Mouse (Mus musculus) liver, embryonic 14.5 days (tissue): ENCODE data around the gene Gm17027. TPM values are rescaled to one million over a fixed set of nuclear protein-coding genes. Genes with fewer than 3 reads are reported as not detected.
"Not testable (repeated sequence)": the region's sequence is repeated elsewhere in the genome, so short reads cannot be mapped to it uniquely, and the experiment has no call there.

ENCODE experiments used
- ATAC-seq: fragments of 200-750 bp; cut with Nextera tagmentation; 2 replicates; pipeline ENCODE4 v1.8.0; 2017; ENCODE audit warnings: moderate number of reproducible peaks, mild to moderate bottlenecking, moderate library complexity; ENCODE audit not compliant: insufficient read depth
- DNase-seq, 3 experiments: peaks; one replicate each; pipeline ENCODE4 v3.0.0-alpha.2; 2012 to 2013; ENCODE audit warnings: low read depth in 3 of 3, low spot score in 3 of 3
- H3K27ac ChIP-seq: fragments of 300-500 bp; sonication (generic); 2 replicates; pipeline ENCODE4 v1.5.1; 2014; ENCODE audit warnings: moderate library complexity, mild to moderate bottlenecking, control low read depth, inconsistent platforms
- H3K27me3 ChIP-seq: fragments of 300-500 bp; sonication (generic); 2 replicates; pipeline ENCODE4 v1.6.1; 2014; ENCODE audit warnings: mild to moderate bottlenecking, low read length, moderate library complexity; ENCODE audit not compliant: control insufficient read depth, insufficient read depth
- H3K36me3 ChIP-seq: fragments of 300-500 bp; sonication (generic); replicated peaks from 2 replicates; pipeline ENCODE4 v1.6.1; 2014; ENCODE audit warnings: low read depth; ENCODE audit not compliant: control insufficient read depth, insufficient read depth
- H3K4me1 ChIP-seq, 2 experiments: fragments of 200-500 bp in 1 of 2; fragments of 300-500 bp in 1 of 2; sonication (generic) in 1 of 2; replicated peaks; 2 replicates each; pipeline ENCODE4 v1.6.1; 2012 to 2014; ENCODE audit warnings: antibody characterized with exemption in 1 of 2, inconsistent platforms in 1 of 2, low read length in 1 of 2; ENCODE audit not compliant: control insufficient read depth in 2 of 2, insufficient read depth in 2 of 2
- H3K4me2 ChIP-seq: fragments of 300-500 bp; sonication (generic); 2 replicates; pipeline ENCODE4 v1.6.1; 2014; ENCODE audit warnings: low read depth, mild to moderate bottlenecking, control low read depth, moderate library complexity
- H3K4me3 ChIP-seq, 2 experiments: fragments of 200-500 bp in 1 of 2; fragments of 300-500 bp in 1 of 2; sonication (generic) in 1 of 2; 2 replicates each; pipeline ENCODE4 v1.5.1; 2012 to 2014; ENCODE audit warnings: low read depth in 2 of 2, low read length in 2 of 2, mild to moderate bottlenecking in 2 of 2, control low read depth in 1 of 2, inconsistent platforms in 1 of 2, moderate library complexity in 1 of 2; ENCODE audit not compliant: insufficient read depth in 1 of 2
- H3K9ac ChIP-seq: fragments of 300-500 bp; sonication (generic); replicated peaks from 2 replicates; pipeline ENCODE4 v1.6.1; 2014; ENCODE audit warnings: mild to moderate bottlenecking, control low read depth, moderate library complexity
- H3K9me3 ChIP-seq: fragments of 300-500 bp; sonication (generic); 2 replicates; pipeline ENCODE4 v1.6.1; 2016; ENCODE audit warnings: low read length, mixed read lengths; ENCODE audit not compliant: control insufficient read depth
- WGBS: fragments of 180-500 bp; shearing (Covaris S2); extraction: QIAGEN DNeasy Blood & Tissue Kit; methylation state at CpG from one replicate; pipeline ENCODE4 v1.1.7; 2014; ENCODE audit not compliant: insufficient replicate concordance; 5-methylcytosine and 5-hydroxymethylcytosine counted together
- polyA plus RNA-seq, 2 experiments: library from polyadenylated mRNA; depleted of rRNA in 1 of 2; stranded (reverse) in 1 of 2; unstranded in 1 of 2; fragments of >200 nt; fragmentation: Nextera tagmentation in 1 of 2; extraction: Ambion mirVana in 1 of 2; gene quantifications; 2 replicates each; pipeline versions ENCODE4 v1.2.1 to v1.2.3; 2012 to 2014

Gm17027 gene
- polyA plus RNA-seq (2012; rRNA removed), result not detected in 2 replicates
- polyA plus RNA-seq (2014; fragmentation: Nextera tagmentation; extraction: Ambion mirVana), result not detected in 2 replicates

DNA sequence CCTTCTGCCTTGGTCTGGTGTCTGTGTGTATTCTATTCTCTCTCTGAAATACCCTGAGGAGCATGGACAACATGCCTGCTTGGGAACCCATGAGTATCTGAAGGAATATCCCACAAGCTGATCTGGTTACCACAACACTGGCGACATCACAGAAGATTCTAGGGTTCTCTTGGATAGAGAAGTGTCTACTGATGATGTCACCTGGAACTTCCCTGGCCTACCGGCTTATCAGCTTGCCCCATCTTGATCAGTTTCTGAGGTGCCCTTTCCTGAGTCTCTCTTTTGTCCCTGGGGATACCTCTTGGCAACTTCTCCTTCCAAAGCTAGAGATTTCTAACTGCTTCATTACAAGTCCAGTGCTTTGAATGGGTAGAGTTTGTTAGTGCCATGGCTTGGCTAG is at the start of gene Gm17027:
Gm17027 (minus strand) TSS at position 101 of the 400 bp plus-strand sequence.
- not testable (repeated sequence) for ATAC-seq, H3K27ac ChIP-seq
- WGBS, result 58% methylated on average over 1 of the region's 2 CpGs

DNA sequence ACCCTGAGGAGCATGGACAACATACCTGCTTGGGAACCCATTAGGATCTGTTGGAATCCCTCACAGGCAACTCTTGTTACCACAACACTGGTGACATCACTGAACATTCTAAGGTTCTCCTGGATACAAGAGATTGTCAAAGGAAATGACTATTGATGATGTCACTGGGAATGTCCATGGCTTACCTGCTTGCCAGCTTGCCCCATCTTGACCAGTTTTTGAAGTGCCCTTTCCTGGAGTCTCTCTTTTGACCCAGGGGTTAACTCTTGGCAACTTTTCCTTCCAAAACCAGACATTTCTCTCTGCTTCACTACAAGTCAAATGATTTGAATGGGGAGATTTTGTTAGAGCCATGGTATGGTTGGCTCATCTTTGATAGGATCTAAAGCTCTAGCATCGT is 28.3 kb upstream of the Gm17027 start, which contains the start of gene Gm3573:
Gm3573 (minus strand) TSS at position 101 of the 400 bp plus-strand sequence.
- not testable (repeated sequence) for DNase-seq, H3K9me3 ChIP-seq, H3K36me3 ChIP-seq, H3K27me3 ChIP-seq, H3K4me2 ChIP-seq, H3K9ac ChIP-seq, H3K4me3 ChIP-seq, H3K4me1 ChIP-seq, ATAC-seq, H3K27ac ChIP-seq
- no CpG with 5 or more reads among the region's 1 CpGs for WGBS

More for the DNA sequence above, at the start of gene Gm17027:
- not testable (repeated sequence) for H3K4me1 ChIP-seq, H3K27me3 ChIP-seq, DNase-seq, H3K4me2 ChIP-seq, H3K9me3 ChIP-seq, H3K9ac ChIP-seq, H3K4me3 ChIP-seq, H3K36me3 ChIP-seq

DNA sequence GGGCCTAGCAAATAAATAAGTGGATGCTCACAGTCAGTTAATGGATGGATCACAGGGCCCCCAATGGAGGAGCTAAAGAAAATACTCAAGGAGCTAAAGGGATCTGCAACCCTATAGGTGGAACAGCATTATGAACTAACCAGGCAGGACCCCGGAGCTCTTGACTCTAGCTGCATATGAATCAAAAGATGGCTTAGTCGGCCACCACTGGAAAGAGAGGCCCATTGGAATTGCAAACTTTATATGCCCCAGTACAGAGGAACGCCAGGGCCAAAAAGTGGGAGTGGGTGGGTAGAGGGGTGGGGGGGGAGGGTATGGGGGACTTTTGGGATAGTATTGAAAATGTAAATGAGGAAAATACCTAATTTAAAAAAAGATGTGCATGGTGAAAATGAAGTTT is 21.5 kb upstream of the Gm17027 start:
- not testable (repeated sequence) for H3K9me3 ChIP-seq, H3K4me1 ChIP-seq, H3K4me2 ChIP-seq, H3K4me3 ChIP-seq, H3K9ac ChIP-seq, H3K27me3 ChIP-seq, ATAC-seq, H3K27ac ChIP-seq, H3K36me3 ChIP-seq, DNase-seq
- whole genome bisulfite sequencing, result 60% methylated on average over 3 of the region's 3 CpGs

DNA sequence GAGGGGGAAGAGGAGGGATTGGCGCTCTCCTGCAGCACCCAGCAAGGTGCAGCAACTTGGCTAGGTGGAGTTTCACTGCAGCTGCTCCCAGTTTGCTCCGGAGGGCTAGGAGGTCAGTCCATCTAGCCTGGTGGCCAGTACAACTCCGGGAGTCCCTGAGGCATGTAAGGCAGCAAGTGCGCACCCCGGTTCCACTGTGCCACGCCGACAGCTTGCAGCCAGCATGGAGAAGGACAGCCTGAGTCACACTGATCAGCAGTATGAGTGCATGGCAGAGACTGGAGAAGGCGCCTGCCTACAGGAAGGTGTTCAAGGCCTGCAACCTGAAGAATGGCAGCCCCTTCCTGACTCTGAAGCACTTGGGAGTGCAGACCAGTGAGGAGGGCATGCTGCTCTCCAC is 27.9 kb downstream of the Gm17027 start:
- ATAC-seq, DNase-seq, H3K4me1 ChIP-seq, H3K4me3 ChIP-seq, H3K27me3 ChIP-seq, H3K27ac ChIP-seq, H3K4me2 ChIP-seq, H3K9me3 ChIP-seq, H3K9ac ChIP-seq, H3K36me3 ChIP-seq: not testable (repeated sequence)
- 53% methylated on average over 6 of the region's 8 CpGs for WGBS

DNA sequence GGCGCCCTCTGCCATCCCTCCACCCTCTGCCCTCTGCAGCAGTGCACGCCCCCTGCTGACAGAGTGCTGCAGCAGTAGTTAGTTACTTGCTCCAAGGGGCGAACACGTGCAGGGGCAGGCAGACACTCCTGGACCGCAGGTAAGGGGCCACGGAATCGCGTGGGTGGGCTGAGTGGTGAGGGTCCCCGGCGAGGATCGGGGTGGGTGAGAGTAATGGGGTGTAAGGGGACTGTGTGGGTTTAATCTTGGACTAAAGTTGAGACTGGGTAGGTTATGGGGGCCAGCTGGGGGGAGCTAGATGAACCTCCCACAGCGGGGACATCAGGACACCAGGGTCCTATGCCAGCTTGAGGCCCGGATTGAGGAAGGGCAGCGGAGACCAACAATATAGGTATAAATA is 28.6 kb downstream of the Gm17027 start:
- not testable (repeated sequence) for H3K4me1 ChIP-seq, H3K27ac ChIP-seq, DNase-seq, H3K27me3 ChIP-seq, H3K9ac ChIP-seq, H3K4me3 ChIP-seq, H3K36me3 ChIP-seq, ATAC-seq, H3K9me3 ChIP-seq, H3K4me2 ChIP-seq
- WGBS, result 48% methylated on average over 9 of the region's 14 CpGs

DNA sequence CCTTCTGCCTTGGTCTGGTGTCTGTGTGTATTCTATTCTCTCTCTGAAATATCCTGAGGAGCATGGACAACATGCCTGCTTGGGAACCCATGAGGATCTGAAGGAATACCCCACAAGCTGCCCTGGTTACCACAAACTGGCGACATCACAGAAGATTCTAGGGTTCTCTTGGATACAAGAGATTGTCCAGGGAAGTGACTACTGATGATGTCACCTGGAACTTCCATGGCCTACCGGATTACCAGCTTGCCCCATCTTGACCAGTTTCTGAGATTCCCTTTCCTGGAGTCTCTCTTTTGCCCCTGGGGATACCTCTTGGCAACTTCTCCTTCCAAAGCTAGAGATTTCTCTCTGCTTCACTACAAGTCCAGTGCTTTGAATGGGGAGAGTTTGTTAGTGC is 45.2 kb downstream of the Gm17027 start, which contains the start of gene Gm7951:
Gm7951 (minus strand) TSS at position 101 of the 400 bp plus-strand sequence.
- H3K4me3 ChIP-seq, H3K27me3 ChIP-seq, H3K9me3 ChIP-seq, H3K4me2 ChIP-seq, H3K36me3 ChIP-seq, H3K4me1 ChIP-seq, H3K27ac ChIP-seq, H3K9ac ChIP-seq, ATAC-seq, DNase-seq: not testable (repeated sequence)
- no CpG with 5 or more reads among the region's 2 CpGs for WGBS

Other genes starting within 250 kb of the Gm17027 start
- not detected in 2 replicates for gene 1700049E17Rik1, start 237.7 kb downstream of the Gm17027 start, polyA plus RNA-seq (2012; rRNA removed)
- not detected in 2 replicates for gene 1700049E17Rik1, start 237.7 kb downstream of the Gm17027 start, polyA plus RNA-seq (2014; fragmentation: Nextera tagmentation; extraction: Ambion mirVana)
- not detected in 2 replicates for gene 1700024B05Rik, start 218.6 kb downstream of the Gm17027 start, polyA plus RNA-seq (2012; rRNA removed)
- not detected in 2 replicates for gene 1700024B05Rik, start 218.6 kb downstream of the Gm17027 start, polyA plus RNA-seq (2014; fragmentation: Nextera tagmentation; extraction: Ambion mirVana)
- not detected in 2 replicates for gene Gm6401, start 194.7 kb downstream of the Gm17027 start, polyA plus RNA-seq (2012; rRNA removed)
- gene Gm6401, start 194.7 kb downstream of the Gm17027 start, polyA plus RNA-seq (2014; fragmentation: Nextera tagmentation; extraction: Ambion mirVana), result not detected in 2 replicates
- not detected in 2 replicates for gene Gm3543, start 179.3 kb downstream of the Gm17027 start, polyA plus RNA-seq (2012; rRNA removed)
- gene Gm3543, start 179.3 kb downstream of the Gm17027 start, polyA plus RNA-seq (2014; fragmentation: Nextera tagmentation; extraction: Ambion mirVana), result not detected in 2 replicates
- gene Gm7951, start 45.3 kb downstream of the Gm17027 start, polyA plus RNA-seq (2012; rRNA removed), result not detected in 2 replicates
- not detected in 2 replicates for gene Gm7951, start 45.3 kb downstream of the Gm17027 start, polyA plus RNA-seq (2014; fragmentation: Nextera tagmentation; extraction: Ambion mirVana)
- gene Gm3573, start 28.2 kb upstream of the Gm17027 start, polyA plus RNA-seq (2012; rRNA removed), result not detected in 2 replicates
- gene Gm3573, start 28.2 kb upstream of the Gm17027 start, polyA plus RNA-seq (2014; fragmentation: Nextera tagmentation; extraction: Ambion mirVana), result not detected in 2 replicates
- gene Gm17026, start 97.4 kb upstream of the Gm17027 start, polyA plus RNA-seq (2012; rRNA removed), result not detected in 2 replicates
- gene Gm17026, start 97.4 kb upstream of the Gm17027 start, polyA plus RNA-seq (2014; fragmentation: Nextera tagmentation; extraction: Ambion mirVana), result not detected in 2 replicates
- not detected in 2 replicates for gene Gm9611, start 134.7 kb upstream of the Gm17027 start, polyA plus RNA-seq (2012; rRNA removed)
- not detected in 2 replicates for gene Gm9611, start 134.7 kb upstream of the Gm17027 start, polyA plus RNA-seq (2014; fragmentation: Nextera tagmentation; extraction: Ambion mirVana)
- not detected in 2 replicates for gene Gm7995, start 147.6 kb upstream of the Gm17027 start, polyA plus RNA-seq (2012; rRNA removed)
- gene Gm7995, start 147.6 kb upstream of the Gm17027 start, polyA plus RNA-seq (2014; fragmentation: Nextera tagmentation; extraction: Ambion mirVana), result not detected in 2 replicates